8 mouse cellular contexts compared by ENCODE assay signal in genomic region chr15:99344148-99344870, GRCm38 (mm10). TPM values are rescaled to one million over a fixed set of nuclear protein-coding genes. Genes with fewer than 3 reads are reported as not detected.
DNase-seq lines count a peak whose midpoint lies in the region; ATAC-seq and TF ChIP-seq lines count a peak whose summit lies in the region.

No protein-coding gene starts in this region.

- H3K27me3 ChIP-seq in lung, postnatal 0 days (replicated peaks; ENCODE audit: insufficient read depth, low read length) = no peaks in the 10 kb centered on the region
- H3K27me3 ChIP-seq in intestine, embryonic 15.5 days (replicated peaks) = no peaks in the 10 kb centered on the region
- H3K27me3 ChIP-seq in stomach, embryonic 15.5 days (replicated peaks) = no peaks in the 10 kb centered on the region
- no peaks in the 10 kb centered on the region for H3K27me3 ChIP-seq in thymus, adult 2 months (ENCODE audit: control insufficient read depth, insufficient read depth, low read length)

- 37% methylated on average over 8 of the region's 8 CpGs for WGBS in lung, postnatal 0 days
- 47% methylated on average over 8 of the region's 8 CpGs for whole genome bisulfite sequencing in intestine, embryonic 15.5 days
- WGBS in stomach, embryonic 15.5 days = 45% methylated on average over 8 of the region's 8 CpGs
- 88% methylated on average over 8 of the region's 8 CpGs for WGBS in thymus, adult 2 months

- no peak for TF ChIP-seq EP300 in lung, postnatal 0 days (IDR thresholded peaks at IDR 0.05)

- no peak for TF ChIP-seq POLR2A in thymus, adult 2 months (IDR thresholded peaks at IDR 0.05; ENCODE audit: control insufficient read depth, extremely low read depth, insufficient read depth, low read length, poor library complexity)

- peak overlapping the region; percentile 84 for H3K27ac ChIP-seq in lung, postnatal 0 days (ENCODE audit: low read length)
- peak overlapping the region; percentile 65; the same call in 1 of the 2 replicates for H3K27ac ChIP-seq in intestine, embryonic 15.5 days
- H3K27ac ChIP-seq in stomach, embryonic 15.5 days = peak overlapping the region; percentile 78
- H3K27ac ChIP-seq in thymus, adult 2 months (ENCODE audit: control insufficient read depth, insufficient read depth, low read length) = no peak overlapping the region

- H3K4me2 ChIP-seq in lung, postnatal 0 days (replicated peaks; ENCODE audit: low read depth, low read length) = 0 out of 2 replicates have a peak overlapping the region, but pooled peaks have one; percentile 17
- no peak overlapping the region for H3K4me2 ChIP-seq in intestine, embryonic 15.5 days (replicated peaks)
- H3K4me2 ChIP-seq in stomach, embryonic 15.5 days = 0 out of 2 replicates have a peak overlapping the region, but pooled peaks have one; percentile 9

- no peaks in the 10 kb centered on the region for H3K9me3 ChIP-seq in lung, postnatal 0 days (ENCODE audit: low read length)
- H3K9me3 ChIP-seq in intestine, embryonic 15.5 days = no peaks in the 10 kb centered on the region
- H3K9me3 ChIP-seq in stomach, embryonic 15.5 days = no peaks in the 10 kb centered on the region

- DNase-seq in lung, postnatal 0 days (ENCODE audit: low spot score) = peak; percentile 64
- DNase-seq in lung, postnatal 25 days (ENCODE audit: low spot score) = no peak
- peak; percentile 98 for DNase-seq in heart, adult 11 months
- DNase-seq in Muller cell, postnatal 12 days (ENCODE audit: inconsistent ontology term) = no peak
- DNase-seq in thymus, adult 2 months = no peak
- DNase-seq in frontal cortex, postnatal 36 days (ENCODE audit: low spot score in 2 of 2) = no peak

- no peak for TF ChIP-seq CTCF in lung, postnatal 0 days (IDR thresholded peaks at IDR 0.05)
- TF ChIP-seq CTCF in thymus, adult 2 months (IDR thresholded peaks at IDR 0.05; ENCODE audit: borderline replicate concordance, control insufficient read depth, extremely low read depth, insufficient read depth, low read length, poor library complexity) = no peak

- peaks cover 51% of the 10 kb centered on the region for H3K4me1 ChIP-seq in lung, postnatal 0 days (ENCODE audit: insufficient read depth, low read depth, low read length)
- H3K4me1 ChIP-seq in intestine, embryonic 15.5 days (replicated peaks) = peaks cover 35% of the 10 kb centered on the region
- H3K4me1 ChIP-seq in stomach, embryonic 15.5 days = peaks cover 55% of the 10 kb centered on the region
- peaks cover 47% of the 10 kb centered on the region for H3K4me1 ChIP-seq in thymus, adult 2 months (replicated peaks; ENCODE audit: control insufficient read depth, insufficient read depth, low read length)

- no peak overlapping the region for H3K9ac ChIP-seq in lung, postnatal 0 days (replicated peaks; ENCODE audit: low read depth)
- H3K9ac ChIP-seq in intestine, embryonic 15.5 days = no peak overlapping the region
- no peak overlapping the region for H3K9ac ChIP-seq in stomach, embryonic 15.5 days

- no peaks in the 10 kb centered on the region for H3K36me3 ChIP-seq in lung, postnatal 0 days (ENCODE audit: insufficient read depth, low read length)
- no peaks in the 10 kb centered on the region for H3K36me3 ChIP-seq in intestine, embryonic 15.5 days
- H3K36me3 ChIP-seq in stomach, embryonic 15.5 days = no peaks in the 10 kb centered on the region
- no peaks in the 10 kb centered on the region for H3K36me3 ChIP-seq in thymus, adult 2 months (ENCODE audit: control insufficient read depth, insufficient read depth, low read length)

- no peak overlapping the region for H3K4me3 ChIP-seq in lung, postnatal 0 days (ENCODE audit: low read depth, low read length)
- no peak overlapping the region for H3K4me3 ChIP-seq in intestine, embryonic 15.5 days (replicated peaks)
- no peak overlapping the region for H3K4me3 ChIP-seq in stomach, embryonic 15.5 days (replicated peaks)
- H3K4me3 ChIP-seq in thymus, adult 2 months (ENCODE audit: control insufficient read depth, insufficient read depth, low read length) = no peak overlapping the region

- peak; percentile 53 for ATAC-seq in lung, postnatal 0 days
- ATAC-seq in intestine, embryonic 15.5 days = no peak
- no peak for ATAC-seq in stomach, embryonic 15.5 days (ENCODE audit: insufficient read depth, low FRiP score, low read depth)

RNA-seq across cellular contexts. Expression of gene Fmnl3, which starts 26.0 kb away (rescaled TPM):
- polyA plus RNA-seq in lung, postnatal 0 days (2015; fragmentation: Nextera tagmentation; extraction: Ambion mirVana) = 25.8 and 30.7 TPM in 2 replicates
- polyA plus RNA-seq in intestine, embryonic 15.5 days (2015; fragmentation: Nextera tagmentation; extraction: Ambion mirVana) = 16.3 and 17.3 TPM in 2 replicates
- 18.2 and 21.3 TPM in 2 replicates for polyA plus RNA-seq in stomach, embryonic 15.5 days (2015; fragmentation: Nextera tagmentation; extraction: Ambion mirVana)
- polyA plus RNA-seq in thymus, adult 2 months (2012; rRNA removed) = 55.5 and 59.6 TPM in 2 replicates

RNA-seq across cellular contexts. Expression of gene Tmbim6, which starts 48.4 kb away (rescaled TPM):
- polyA plus RNA-seq in lung, postnatal 0 days (2015; fragmentation: Nextera tagmentation; extraction: Ambion mirVana) = 669 and 693 TPM in 2 replicates
- 530 and 607 TPM in 2 replicates for polyA plus RNA-seq in intestine, embryonic 15.5 days (2015; fragmentation: Nextera tagmentation; extraction: Ambion mirVana)
- 425 and 426 TPM in 2 replicates for polyA plus RNA-seq in stomach, embryonic 15.5 days (2015; fragmentation: Nextera tagmentation; extraction: Ambion mirVana)
- polyA plus RNA-seq in thymus, adult 2 months (2012; rRNA removed) = 723 and 818 TPM in 2 replicates

RNA-seq across cellular contexts. Expression of gene Fam186b, which starts 48.6 kb away (rescaled TPM):
- 0.07 TPM in 1 of 2 replicates, not detected in the other for polyA plus RNA-seq in lung, postnatal 0 days (2015; fragmentation: Nextera tagmentation; extraction: Ambion mirVana)
- 0.18 TPM in 1 of 2 replicates, not detected in the other for polyA plus RNA-seq in intestine, embryonic 15.5 days (2015; fragmentation: Nextera tagmentation; extraction: Ambion mirVana)
- 0.06 and 0.23 TPM in 2 replicates for polyA plus RNA-seq in stomach, embryonic 15.5 days (2015; fragmentation: Nextera tagmentation; extraction: Ambion mirVana)
- 0.04 and 0.11 TPM in 2 replicates for polyA plus RNA-seq in thymus, adult 2 months (2012; rRNA removed)

RNA-seq across cellular contexts. Expression of gene Prpf40b, which starts 49.4 kb away (rescaled TPM):
- 37.1 and 39.9 TPM in 2 replicates for polyA plus RNA-seq in lung, postnatal 0 days (2015; fragmentation: Nextera tagmentation; extraction: Ambion mirVana)
- polyA plus RNA-seq in intestine, embryonic 15.5 days (2015; fragmentation: Nextera tagmentation; extraction: Ambion mirVana) = 35.0 and 42.6 TPM in 2 replicates
- polyA plus RNA-seq in stomach, embryonic 15.5 days (2015; fragmentation: Nextera tagmentation; extraction: Ambion mirVana) = 42.8 and 46.3 TPM in 2 replicates
- polyA plus RNA-seq in thymus, adult 2 months (2012; rRNA removed) = 29.3 and 37.0 TPM in 2 replicates

Comparison
In these comparisons a context has a peak if more than half of its experiments do, and no peak if none do; other contexts are left out.
1. DNase-seq: peak in lung, postnatal 0 days (single experiment) and heart, adult 11 months (single experiment); none in lung, postnatal 25 days (single experiment), Muller cell, postnatal 12 days (single experiment), thymus, adult 2 months (single experiment) and frontal cortex, postnatal 36 days (0 of 2).